Comparison of ENCODE assay signal across 9 mouse cellular contexts in the genomic region with DNA sequence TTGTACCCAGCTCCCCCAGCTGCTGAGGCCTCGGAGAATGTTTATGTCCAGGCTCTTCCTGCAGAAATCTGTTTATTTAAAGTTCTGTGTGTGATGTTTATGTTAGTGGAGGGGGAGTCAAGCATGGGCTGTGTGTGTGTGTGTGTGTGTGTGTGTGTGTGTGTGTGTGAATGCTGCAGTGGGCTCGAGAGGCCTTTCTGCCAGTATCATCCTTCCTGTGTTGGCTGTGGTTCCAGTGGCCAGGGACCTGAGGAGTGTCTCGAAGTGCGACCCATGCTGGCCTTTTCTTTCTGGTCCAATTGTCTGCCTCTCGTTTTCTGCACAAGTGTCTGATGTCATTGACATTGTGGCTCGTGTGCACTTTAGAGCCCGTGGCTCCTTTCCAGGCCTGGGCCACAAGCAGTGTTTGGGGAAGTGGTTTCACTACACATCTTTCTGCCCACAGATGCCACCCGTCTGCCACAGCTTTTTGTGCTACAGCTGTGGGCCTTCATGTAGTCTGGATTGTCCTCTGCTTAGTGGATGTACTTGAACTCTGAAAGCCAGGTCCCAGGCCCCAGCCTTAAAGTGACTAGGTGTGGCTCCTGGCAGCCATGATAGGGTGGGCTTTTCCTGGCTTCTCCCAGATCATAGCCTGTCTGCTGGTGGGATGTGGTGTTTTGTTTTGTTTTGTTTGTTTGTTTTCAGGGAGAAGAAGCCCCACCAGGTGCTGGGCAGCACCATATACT. TPM values are rescaled to one million over a fixed set of nuclear protein-coding genes. Genes with fewer than 3 reads are reported as not detected.
DNase-seq lines count a peak whose midpoint lies in the region; ATAC-seq and TF ChIP-seq lines count a peak whose summit lies in the region.
"Had no signal": no experiment of that assay in that cellular context is flagged by ENCODE, and none has a peak within 500 bp of the region (broad histone marks: within the 10 kb centered on the region; RNA-seq: fewer than 3 reads in every experiment).

No protein-coding gene starts in this region.

- H3K4me2 ChIP-seq in midbrain, embryonic 12.5 days (replicated peaks): no peak overlapping the region
- H3K4me2 ChIP-seq in midbrain, embryonic 16.5 days (ENCODE audit: low read length): no peak overlapping the region
- no peak overlapping the region for H3K4me2 ChIP-seq in stomach, embryonic 15.5 days
- H3K4me2 ChIP-seq: midbrain, embryonic 11.5 days had no signal

- H3K9ac ChIP-seq in midbrain, embryonic 12.5 days (replicated peaks): 0 out of 2 replicates have a peak overlapping the region, but pooled peaks have one; percentile 4
- H3K9ac ChIP-seq in midbrain, embryonic 16.5 days (ENCODE audit: low read depth, low read length): no peak overlapping the region
- H3K9ac ChIP-seq in stomach, embryonic 15.5 days: no peak overlapping the region

- no peak overlapping the region for H3K27ac ChIP-seq in midbrain, embryonic 12.5 days (replicated peaks)
- H3K27ac ChIP-seq in midbrain, embryonic 16.5 days (ENCODE audit: low read length): no peak overlapping the region
- no peak overlapping the region for H3K27ac ChIP-seq in embryonic facial prominence, embryonic 10.5 days (replicated peaks)
- H3K27ac ChIP-seq in stomach, embryonic 15.5 days: peak overlapping the region; percentile 67

- TF ChIP-seq CTCF in lung, adult 2 months (IDR thresholded peaks at IDR 0.05; ENCODE audit: insufficient read depth, low read length): no peak

- no peak overlapping the region for H3K4me3 ChIP-seq in midbrain, embryonic 12.5 days
- H3K4me3 ChIP-seq in midbrain, embryonic 16.5 days (ENCODE audit: low read depth, low read length): no peak overlapping the region
- no peak overlapping the region for H3K4me3 ChIP-seq in embryonic facial prominence, embryonic 10.5 days
- H3K4me3 ChIP-seq in lung, adult 2 months (replicated peaks; ENCODE audit: extremely low read depth, low read depth, low read length): no peak overlapping the region
- H3K4me3 ChIP-seq in stomach, embryonic 15.5 days (replicated peaks): no peak overlapping the region

- no peaks in the 10 kb centered on the region for H3K36me3 ChIP-seq in midbrain, embryonic 12.5 days
- no peaks in the 10 kb centered on the region for H3K36me3 ChIP-seq in midbrain, embryonic 16.5 days (ENCODE audit: control insufficient read depth, insufficient read depth, low read length)
- no peaks in the 10 kb centered on the region for H3K36me3 ChIP-seq in embryonic facial prominence, embryonic 10.5 days (replicated peaks)
- no peaks in the 10 kb centered on the region for H3K36me3 ChIP-seq in stomach, embryonic 15.5 days

- DNase-seq in embryonic facial prominence, embryonic 10.5 days (ENCODE audit: low spot score): peak; percentile 21
- peak; percentile 57 for DNase-seq in lung, adult 2 months
- no peak for DNase-seq in cerebellum, postnatal 10 days
- DNase-seq in spleen, postnatal 10 days (ENCODE audit: low spot score in 2 of 2): no peak
- DNase-seq in right cerebral cortex, postnatal 25 days: no peak

- no peak for TF ChIP-seq POLR2A in lung, adult 2 months (IDR thresholded peaks at IDR 0.05; ENCODE audit: borderline replicate concordance, extremely low read depth, low read depth, low read length)

- no peak for ATAC-seq in midbrain, embryonic 12.5 days (ENCODE audit: low FRiP score, low read depth)
- no peak for ATAC-seq in midbrain, embryonic 16.5 days
- no peak; the same call in 1 of the 2 replicates for ATAC-seq in stomach, embryonic 15.5 days (ENCODE audit: insufficient read depth, low FRiP score, low read depth)

- H3K27me3 ChIP-seq in midbrain, embryonic 12.5 days: no peaks in the 10 kb centered on the region
- H3K27me3 ChIP-seq in midbrain, embryonic 16.5 days (ENCODE audit: control insufficient read depth, insufficient read depth, low read depth, low read length): no peaks in the 10 kb centered on the region
- H3K27me3 ChIP-seq in embryonic facial prominence, embryonic 10.5 days (replicated peaks; ENCODE audit: low read depth, poor library complexity, severe bottlenecking): no peaks in the 10 kb centered on the region
- no peaks in the 10 kb centered on the region for H3K27me3 ChIP-seq in stomach, embryonic 15.5 days (replicated peaks)

- H3K9me3 ChIP-seq in midbrain, embryonic 12.5 days: no peaks in the 10 kb centered on the region
- no peaks in the 10 kb centered on the region for H3K9me3 ChIP-seq in midbrain, embryonic 16.5 days (replicated peaks; ENCODE audit: control insufficient read depth, low read length, poor library complexity, severe bottlenecking)
- no peaks in the 10 kb centered on the region for H3K9me3 ChIP-seq in embryonic facial prominence, embryonic 10.5 days
- no peaks in the 10 kb centered on the region for H3K9me3 ChIP-seq in stomach, embryonic 15.5 days

- peaks cover 5% of the 10 kb centered on the region; the same call in 1 of the 2 replicates for H3K4me1 ChIP-seq in midbrain, embryonic 12.5 days
- no peaks in the 10 kb centered on the region for H3K4me1 ChIP-seq in midbrain, embryonic 16.5 days (ENCODE audit: control insufficient read depth, insufficient read depth, low read length)
- H3K4me1 ChIP-seq in embryonic facial prominence, embryonic 10.5 days: peaks cover 35% of the 10 kb centered on the region
- peaks cover 54% of the 10 kb centered on the region for H3K4me1 ChIP-seq in lung, adult 2 months (ENCODE audit: control insufficient read depth, insufficient read depth, low read length)
- peaks cover 39% of the 10 kb centered on the region for H3K4me1 ChIP-seq in stomach, embryonic 15.5 days

- 71% methylated on average over 8 of the region's 8 CpGs for WGBS in midbrain, embryonic 12.5 days
- 62% methylated on average over 8 of the region's 8 CpGs for WGBS in midbrain, embryonic 16.5 days
- 73% methylated on average over 8 of the region's 8 CpGs for WGBS in embryonic facial prominence, embryonic 10.5 days
- WGBS in lung, adult 2 months: 4% methylated on average over 8 of the region's 8 CpGs
- WGBS in stomach, embryonic 15.5 days: 27% methylated on average over 8 of the region's 8 CpGs

RNA-seq across cellular contexts. Expression of gene Inpp5a, which starts 23.5 kb away (rescaled TPM):
- polyA plus RNA-seq in midbrain, embryonic 12.5 days (2016; fragmentation: Nextera tagmentation; extraction: Ambion mirVana): 22.5 and 24.8 TPM in 2 replicates
- 15.3 and 15.4 TPM in 2 replicates for polyA plus RNA-seq in midbrain, embryonic 16.5 days (2015; fragmentation: Nextera tagmentation; extraction: Ambion mirVana)
- 15.6 and 16.8 TPM in 2 replicates for polyA plus RNA-seq in embryonic facial prominence, embryonic 10.5 days (2016; fragmentation: Nextera tagmentation; extraction: Ambion mirVana)
- 52.1 and 61.0 TPM in 2 replicates for polyA plus RNA-seq in lung, adult 2 months (2012; rRNA removed)
- 35.0 and 35.7 TPM in 2 replicates for polyA plus RNA-seq in stomach, embryonic 15.5 days (2015; fragmentation: Nextera tagmentation; extraction: Ambion mirVana)

Comparison
In these comparisons a context has a peak if more than half of its experiments do, and no peak if none do; other contexts are left out.
1. DNase-seq: peak in embryonic facial prominence, embryonic 10.5 days (single experiment) and lung, adult 2 months (single experiment); none in cerebellum, postnatal 10 days (0 of 2), spleen, postnatal 10 days (0 of 2) and right cerebral cortex, postnatal 25 days (single experiment).